Comparison of ENCODE assay signal across 8 mouse cellular contexts in genomic region chr6:108829386-108830370, GRCm38 (mm10). TPM values are rescaled to one million over a fixed set of nuclear protein-coding genes. Genes with fewer than 3 reads are reported as not detected.
A peak's percentile ranks its signal among the peaks of the same experiment; 100 is the strongest.
DNase-seq lines count a peak whose midpoint lies in the region; ATAC-seq and TF ChIP-seq lines count a peak whose summit lies in the region.

No protein-coding gene starts in this region.

- peaks cover 15% of the 10 kb centered on the region for H3K4me1 ChIP-seq in thymus, adult 2 months (replicated peaks; ENCODE audit: control insufficient read depth, insufficient read depth, low read length)
- peaks cover 1% of the 10 kb centered on the region; the same call in 1 of the 2 replicates for H3K4me1 ChIP-seq in cortical plate, adult 2 months (ENCODE audit: control insufficient read depth, insufficient read depth, low read length)
- peaks cover 10% of the 10 kb centered on the region for H3K4me1 ChIP-seq in heart, embryonic 12.5 days (replicated peaks)
- H3K4me1 ChIP-seq in kidney, embryonic 16.5 days (ENCODE audit: insufficient read depth, low read length), result peaks cover 14% of the 10 kb centered on the region
- peaks cover 8% of the 10 kb centered on the region; the same call in 1 of the 2 replicates for H3K4me1 ChIP-seq in stomach, embryonic 15.5 days

- DNase-seq in thymus, adult 2 months, result no peak
- no peak for DNase-seq in thymus, postnatal 10 days (ENCODE audit: low spot score in 2 of 2)
- DNase-seq in lung, postnatal 4 days, result peak; percentile 51
- no peak for DNase-seq in left cerebral cortex, adult 8-10 months (ENCODE audit: low spot score in 2 of 2)

- 4% methylated on average over 22 of the region's 22 CpGs for WGBS in thymus, adult 2 months
- WGBS in heart, embryonic 12.5 days, result 19% methylated on average over 22 of the region's 22 CpGs
- 9% methylated on average over 22 of the region's 22 CpGs for WGBS in kidney, embryonic 16.5 days
- 13% methylated on average over 22 of the region's 22 CpGs for WGBS in stomach, embryonic 15.5 days

- peak overlapping the region; percentile 90 for H3K27ac ChIP-seq in thymus, adult 2 months (ENCODE audit: control insufficient read depth, insufficient read depth, low read length)
- H3K27ac ChIP-seq in cortical plate, adult 2 months (ENCODE audit: insufficient read depth, low read length), result peak overlapping the region; percentile 81; the same call in 1 of the 2 replicates
- H3K27ac ChIP-seq in heart, embryonic 12.5 days (ENCODE audit: poor library complexity, severe bottlenecking), result no peak overlapping the region
- 0 out of 2 replicates have a peak overlapping the region, but pooled peaks have one; percentile 54 for H3K27ac ChIP-seq in kidney, embryonic 16.5 days (ENCODE audit: low read length)
- peak overlapping the region; percentile 70 for H3K27ac ChIP-seq in stomach, embryonic 15.5 days

- ATAC-seq in heart, embryonic 12.5 days (ENCODE audit: insufficient number of reproducible peaks, low FRiP score), result no peak
- ATAC-seq in kidney, embryonic 16.5 days (ENCODE audit: low FRiP score, low TSS enrichment), result no peak
- no peak for ATAC-seq in stomach, embryonic 15.5 days (ENCODE audit: insufficient read depth, low FRiP score, low read depth)

- TF ChIP-seq POLR2A in thymus, adult 2 months (IDR thresholded peaks at IDR 0.05; ENCODE audit: control insufficient read depth, extremely low read depth, insufficient read depth, low read length, poor library complexity), result no peak
- no peak for TF ChIP-seq POLR2A in cortical plate, adult 2 months (IDR thresholded peaks at IDR 0.05; ENCODE audit: extremely low read depth, insufficient read depth, low read length)

- H3K9ac ChIP-seq in heart, embryonic 12.5 days, result peak overlapping the region; percentile 95
- peak overlapping the region; percentile 79 for H3K9ac ChIP-seq in kidney, embryonic 16.5 days (replicated peaks; ENCODE audit: low read length)
- peak overlapping the region; percentile 75 for H3K9ac ChIP-seq in stomach, embryonic 15.5 days

- TF ChIP-seq CTCF in thymus, adult 2 months (IDR thresholded peaks at IDR 0.05; ENCODE audit: borderline replicate concordance, control insufficient read depth, extremely low read depth, insufficient read depth, low read length, poor library complexity), result no peak
- no peak for TF ChIP-seq CTCF in cortical plate, adult 2 months (IDR thresholded peaks at IDR 0.05; ENCODE audit: extremely low read depth, insufficient read depth, low read length)

- peaks cover 16% of the 10 kb centered on the region for H3K36me3 ChIP-seq in thymus, adult 2 months (ENCODE audit: control insufficient read depth, insufficient read depth, low read length)
- peaks cover 6% of the 10 kb centered on the region; the same call in 1 of the 2 replicates for H3K36me3 ChIP-seq in heart, embryonic 12.5 days
- no peaks in the 10 kb centered on the region for H3K36me3 ChIP-seq in kidney, embryonic 16.5 days (ENCODE audit: insufficient read depth, low read length)
- no peaks in the 10 kb centered on the region for H3K36me3 ChIP-seq in stomach, embryonic 15.5 days

- H3K9me3 ChIP-seq in heart, embryonic 12.5 days (replicated peaks), result no peaks in the 10 kb centered on the region
- no peaks in the 10 kb centered on the region for H3K9me3 ChIP-seq in kidney, embryonic 16.5 days (ENCODE audit: low read length)
- H3K9me3 ChIP-seq in stomach, embryonic 15.5 days, result no peaks in the 10 kb centered on the region

- H3K4me3 ChIP-seq in thymus, adult 2 months (ENCODE audit: control insufficient read depth, insufficient read depth, low read length), result peak overlapping the region; percentile 91
- H3K4me3 ChIP-seq in cortical plate, adult 2 months (ENCODE audit: insufficient read depth, low read length), result peak overlapping the region; percentile 81
- H3K4me3 ChIP-seq in heart, embryonic 12.5 days, result peak overlapping the region; percentile 99
- H3K4me3 ChIP-seq in kidney, embryonic 16.5 days (ENCODE audit: low read length), result peak overlapping the region; percentile 67
- H3K4me3 ChIP-seq in stomach, embryonic 15.5 days (replicated peaks), result peak overlapping the region; percentile 85

- no peaks in the 10 kb centered on the region for H3K27me3 ChIP-seq in thymus, adult 2 months (ENCODE audit: control insufficient read depth, insufficient read depth, low read length)
- H3K27me3 ChIP-seq in heart, embryonic 12.5 days (replicated peaks), result no peaks in the 10 kb centered on the region
- H3K27me3 ChIP-seq in kidney, embryonic 16.5 days (ENCODE audit: insufficient read depth, low read length), result no peaks in the 10 kb centered on the region
- H3K27me3 ChIP-seq in stomach, embryonic 15.5 days (replicated peaks), result no peaks in the 10 kb centered on the region

- H3K4me2 ChIP-seq in heart, embryonic 12.5 days, result peak overlapping the region; percentile 93
- peak overlapping the region; percentile 91 for H3K4me2 ChIP-seq in kidney, embryonic 16.5 days (replicated peaks; ENCODE audit: low read depth, low read length)
- peak overlapping the region; percentile 65 for H3K4me2 ChIP-seq in stomach, embryonic 15.5 days

RNA-seq across cellular contexts. Expression of gene Edem1, which starts 1.2 kb away (rescaled TPM):
- 241 and 286 TPM in 2 replicates for polyA plus RNA-seq in thymus, adult 2 months (2012; rRNA removed)
- polyA plus RNA-seq in cortical plate, adult 2 months (2012; rRNA removed), result 12.9 and 13.2 TPM in 2 replicates
- polyA plus RNA-seq in heart, embryonic 12.5 days (2016; fragmentation: Nextera tagmentation; extraction: Ambion mirVana), result 15.4 and 15.6 TPM in 2 replicates
- 18.8 and 23.7 TPM in 2 replicates for polyA plus RNA-seq in kidney, embryonic 16.5 days (2015; fragmentation: Nextera tagmentation; extraction: Ambion mirVana)
- 71.9 and 82.5 TPM in 2 replicates for polyA plus RNA-seq in stomach, embryonic 15.5 days (2015; fragmentation: Nextera tagmentation; extraction: Ambion mirVana)
- 10 to 100 TPM; 18.2 to 26.0 (median 21.3) TPM for total RNA-seq in left cerebral cortex, adult 8-10 months (2022)

RNA-seq across cellular contexts. Expression of gene Arl8b, which starts 46.8 kb away (rescaled TPM):
- polyA plus RNA-seq in thymus, adult 2 months (2012; rRNA removed), result 22.1 and 22.3 TPM in 2 replicates
- polyA plus RNA-seq in cortical plate, adult 2 months (2012; rRNA removed), result 82.1 and 83.6 TPM in 2 replicates
- 71.6 and 72.6 TPM in 2 replicates for polyA plus RNA-seq in heart, embryonic 12.5 days (2016; fragmentation: Nextera tagmentation; extraction: Ambion mirVana)
- polyA plus RNA-seq in kidney, embryonic 16.5 days (2015; fragmentation: Nextera tagmentation; extraction: Ambion mirVana), result 79.1 and 81.9 TPM in 2 replicates
- polyA plus RNA-seq in stomach, embryonic 15.5 days (2015; fragmentation: Nextera tagmentation; extraction: Ambion mirVana), result 70.8 and 82.2 TPM in 2 replicates
- 100 to 1,000 TPM; 199 to 232 (median 219) TPM for total RNA-seq in left cerebral cortex, adult 8-10 months (2022)

Comparison
In these comparisons a context has a peak if more than half of its experiments do, and no peak if none do; other contexts are left out.
1. DNase-seq: peak in lung, postnatal 4 days (2 of 2); none in thymus, adult 2 months (single experiment), thymus, postnatal 10 days (0 of 2) and left cerebral cortex, adult 8-10 months (0 of 2).
2. Peak in every context shown above with its lines, with median percentiles within 50 percentile points of each other: H3K4me3 ChIP-seq, H3K4me2 ChIP-seq and H3K9ac ChIP-seq.